Mouse (Mus musculus): Measurements from ENCODE around the gene Gm21915. TPM values are rescaled to one million over a fixed set of nuclear protein-coding genes. Genes with fewer than 3 reads are reported as not detected.

Gm21915 gene
- polyA plus RNA-seq, 1 experiment from 2014 or later: not detected

DNA sequence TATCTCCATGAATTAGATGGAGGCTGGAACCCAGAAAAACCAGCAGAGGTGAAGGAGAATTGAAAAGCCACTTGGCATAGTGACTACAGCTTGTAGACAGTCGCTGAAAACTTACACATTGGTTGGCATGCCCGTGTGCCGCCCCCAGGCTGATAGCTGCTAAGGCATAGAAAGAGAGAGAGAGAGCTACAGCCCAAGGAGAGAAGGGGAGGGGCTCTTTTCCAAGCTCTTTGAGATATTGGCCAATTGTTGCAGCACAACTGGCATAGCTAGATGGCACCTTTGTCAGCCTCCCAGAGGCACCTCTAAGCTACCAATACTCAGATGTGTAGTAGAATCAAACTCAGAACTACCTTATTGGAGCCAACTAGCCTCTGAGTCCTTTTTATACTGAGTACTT is 17.1 kb downstream of the Gm21915 start:
- no peak overlapping the region for H3K9ac ChIP-seq (ENCODE audit: low read length)
- no peak for ATAC-seq (ENCODE audit: low FRiP score, low TSS enrichment)

DNA sequence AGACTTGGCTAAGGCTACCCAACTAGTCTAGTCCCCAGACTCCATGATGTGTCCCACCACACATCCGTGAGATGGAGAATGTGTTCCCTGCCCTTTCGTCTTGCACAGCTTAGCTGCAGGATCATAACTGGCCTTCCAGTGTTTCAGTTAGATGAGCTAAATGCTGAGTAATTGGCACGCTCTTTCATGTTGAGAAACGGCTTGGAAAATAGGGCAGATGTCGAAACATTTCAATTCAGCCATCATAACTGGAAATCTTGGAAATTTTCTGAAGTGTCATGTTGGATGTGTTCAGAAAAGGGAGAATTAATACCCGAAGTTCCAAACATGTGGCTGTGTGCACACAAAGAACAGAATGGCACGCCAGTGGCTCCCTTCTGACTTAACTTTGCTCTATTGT is 20.1 kb downstream of the Gm21915 start:
- WGBS: 73% methylated on average over 7 of the region's 7 CpGs

More for the DNA sequence above, 17.1 kb downstream of the Gm21915 start:
- Histone ChIP-seq H3K4me1 (replicated peaks; ENCODE audit: control insufficient read depth, insufficient read depth) (no peaks in the 10 kb centered on the region), H3K27ac (replicated peaks) (no peak overlapping the region), H3K27me3 (ENCODE audit: control insufficient read depth, insufficient read depth, low read length) (no peaks in the 10 kb centered on the region), H3K4me3 (ENCODE audit: low read depth, low read length) (peak overlapping the region; percentile 69), H3K36me3 (ENCODE audit: control insufficient read depth, insufficient read depth, low read length) (no peaks in the 10 kb centered on the region), H3K4me2 (replicated peaks; ENCODE audit: low read depth) (peak overlapping the region; percentile 81), H3K9me3 (ENCODE audit: control insufficient read depth, low read length) (no peaks in the 10 kb centered on the region)
- no peak for DNase-seq (ENCODE audit: low spot score)
- WGBS: 49% methylated on average over 3 of the region's 3 CpGs
- TF ChIP-seq EP300 (optimal IDR thresholded peaks at IDR 0.05): no peak

GRCm38 (mm10) chr9:40693026-40693425 is 22.6 kb downstream of the Gm21915 start:
- Histone ChIP-seq H3K27me3 (ENCODE audit: control insufficient read depth, insufficient read depth, low read length) (no peaks in the 10 kb centered on the region), H3K36me3 (ENCODE audit: control insufficient read depth, insufficient read depth, low read length) (no peaks in the 10 kb centered on the region), H3K27ac (replicated peaks) (no peak overlapping the region), H3K9me3 (ENCODE audit: control insufficient read depth, low read length) (no peaks in the 10 kb centered on the region), H3K9ac (ENCODE audit: low read length) (no peak overlapping the region), H3K4me1 (replicated peaks; ENCODE audit: control insufficient read depth, insufficient read depth) (no peaks in the 10 kb centered on the region), H3K4me2 (replicated peaks; ENCODE audit: low read depth) (no peak overlapping the region), H3K4me3 (ENCODE audit: low read depth, low read length) (no peak overlapping the region)
- ATAC-seq (ENCODE audit: low FRiP score, low TSS enrichment): no peak
- no peak for DNase-seq (ENCODE audit: low spot score)
- TF ChIP-seq EP300 (optimal IDR thresholded peaks at IDR 0.05) (no peak), CTCF (IDR thresholded peaks at IDR 0.05; ENCODE audit: low read depth) (no peak)
- WGBS: 25% methylated on average over 3 of the region's 3 CpGs

More for the DNA sequence above, 20.1 kb downstream of the Gm21915 start:
- no peaks in the 10 kb centered on the region for H3K4me1 ChIP-seq (replicated peaks; ENCODE audit: control insufficient read depth, insufficient read depth)
- H3K9me3 ChIP-seq (ENCODE audit: control insufficient read depth, low read length): no peaks in the 10 kb centered on the region
- H3K36me3 ChIP-seq (ENCODE audit: control insufficient read depth, insufficient read depth, low read length): no peaks in the 10 kb centered on the region
- no peak for TF ChIP-seq EP300 (optimal IDR thresholded peaks at IDR 0.05)
- TF ChIP-seq CTCF (IDR thresholded peaks at IDR 0.05; ENCODE audit: low read depth): no peak
- no peak overlapping the region for H3K9ac ChIP-seq (ENCODE audit: low read length)
- DNase-seq (ENCODE audit: low spot score) (no peak), ATAC-seq (ENCODE audit: low FRiP score, low TSS enrichment) (no peak)
- no peak overlapping the region for H3K4me3 ChIP-seq (ENCODE audit: low read depth, low read length)
- H3K4me2 ChIP-seq (replicated peaks; ENCODE audit: low read depth): no peak overlapping the region
- no peaks in the 10 kb centered on the region for H3K27me3 ChIP-seq (ENCODE audit: control insufficient read depth, insufficient read depth, low read length)
- H3K27ac ChIP-seq (replicated peaks): no peak overlapping the region

- Histone ChIP-seq H3K9ac (ENCODE audit: low read length) (no peak overlapping the region), H3K4me3 (ENCODE audit: low read depth, low read length) (no peak overlapping the region), H3K4me2 (replicated peaks; ENCODE audit: low read depth) (no peak overlapping the region), H3K27ac (replicated peaks) (0 out of 2 replicates have a peak overlapping the region, but pooled peaks have one; percentile 30), H3K36me3 (ENCODE audit: control insufficient read depth, insufficient read depth, low read length) (no peaks in the 10 kb centered on the region), H3K4me1 (replicated peaks; ENCODE audit: control insufficient read depth, insufficient read depth) (no peaks in the 10 kb centered on the region), H3K9me3 (ENCODE audit: control insufficient read depth, low read length) (no peaks in the 10 kb centered on the region), H3K27me3 (ENCODE audit: control insufficient read depth, insufficient read depth, low read length) (no peaks in the 10 kb centered on the region)
- no peak for TF ChIP-seq EP300 (optimal IDR thresholded peaks at IDR 0.05)
- TF ChIP-seq CTCF (IDR thresholded peaks at IDR 0.05; ENCODE audit: low read depth): no peak
- ATAC-seq (ENCODE audit: low FRiP score, low TSS enrichment) (no peak), DNase-seq (ENCODE audit: low spot score) (no peak)
- WGBS: 48% methylated on average over 5 of the region's 5 CpGs
These were observed 23.4 kb downstream of the Gm21915 start for GRCm38 (mm10) chr9:40693768-40694167.

DNA sequence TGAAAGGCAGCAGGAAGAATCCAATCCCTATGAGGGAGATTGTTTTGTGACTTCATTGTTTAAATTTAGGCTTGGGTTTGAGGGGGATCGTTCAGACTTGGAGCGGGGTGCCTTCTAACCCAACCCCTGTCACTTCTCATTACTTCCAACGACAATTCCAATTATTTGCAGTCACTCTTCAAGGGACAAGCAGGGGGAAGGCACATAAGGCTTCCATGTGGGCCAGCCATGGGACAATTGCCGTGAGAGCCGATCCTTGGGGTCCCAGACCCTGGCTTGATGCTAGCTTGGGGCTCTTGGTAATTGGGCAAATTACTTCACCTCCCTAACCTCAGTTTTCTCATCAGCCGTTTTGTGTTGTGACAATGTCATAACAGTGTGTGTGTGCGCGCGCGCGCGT is 23.9 kb downstream of the Gm21915 start:
- Histone ChIP-seq H3K9me3 (ENCODE audit: control insufficient read depth, low read length) (no peaks in the 10 kb centered on the region), H3K4me2 (replicated peaks; ENCODE audit: low read depth) (no peak overlapping the region), H3K9ac (ENCODE audit: low read length) (no peak overlapping the region), H3K4me1 (replicated peaks; ENCODE audit: control insufficient read depth, insufficient read depth) (no peaks in the 10 kb centered on the region), H3K36me3 (ENCODE audit: control insufficient read depth, insufficient read depth, low read length) (no peaks in the 10 kb centered on the region), H3K27ac (replicated peaks) (no peak overlapping the region), H3K27me3 (ENCODE audit: control insufficient read depth, insufficient read depth, low read length) (no peaks in the 10 kb centered on the region), H3K4me3 (ENCODE audit: low read depth, low read length) (no peak overlapping the region)
- no peak for ATAC-seq (ENCODE audit: low FRiP score, low TSS enrichment)
- TF ChIP-seq CTCF (IDR thresholded peaks at IDR 0.05; ENCODE audit: low read depth) (no peak), EP300 (optimal IDR thresholded peaks at IDR 0.05) (no peak)
- no peak for DNase-seq (ENCODE audit: low spot score)
- 78% methylated on average over 12 of the region's 12 CpGs for WGBS

DNA sequence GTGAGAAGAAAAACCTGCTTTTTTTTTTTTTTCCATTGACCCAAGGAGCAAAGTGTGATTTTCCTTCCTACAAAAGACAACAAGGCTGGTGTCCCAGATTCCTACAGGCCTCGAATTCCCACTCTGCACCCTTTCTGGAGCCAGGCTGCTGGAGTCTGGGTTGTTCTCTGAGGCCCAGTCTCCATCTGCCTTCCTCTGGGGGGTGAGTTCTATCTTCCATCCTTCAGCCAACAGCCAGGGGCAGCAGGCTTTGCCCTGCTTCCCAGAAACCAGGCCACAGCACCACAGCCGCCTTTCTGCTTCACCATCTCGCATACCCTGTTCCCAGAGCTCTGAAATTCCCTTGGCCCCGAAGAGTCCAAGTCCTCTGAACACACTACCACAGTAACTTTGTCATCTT is 25.7 kb downstream of the Gm21915 start:
- H3K36me3 ChIP-seq (ENCODE audit: control insufficient read depth, insufficient read depth, low read length): no peaks in the 10 kb centered on the region
- ATAC-seq (ENCODE audit: low FRiP score, low TSS enrichment) (no peak), DNase-seq (ENCODE audit: low spot score) (no peak)
- no peaks in the 10 kb centered on the region for H3K27me3 ChIP-seq (ENCODE audit: control insufficient read depth, insufficient read depth, low read length)
- 89% methylated on average over 4 of the region's 4 CpGs for WGBS
- no peaks in the 10 kb centered on the region for H3K9me3 ChIP-seq (ENCODE audit: control insufficient read depth, low read length)
- H3K4me2 ChIP-seq (replicated peaks; ENCODE audit: low read depth): no peak overlapping the region
- H3K4me3 ChIP-seq (ENCODE audit: low read depth, low read length): no peak overlapping the region
- no peak for TF ChIP-seq EP300 (optimal IDR thresholded peaks at IDR 0.05)
- TF ChIP-seq CTCF (IDR thresholded peaks at IDR 0.05; ENCODE audit: low read depth): no peak
- H3K9ac ChIP-seq (ENCODE audit: low read length): no peak overlapping the region
- H3K4me1 ChIP-seq (replicated peaks; ENCODE audit: control insufficient read depth, insufficient read depth): no peaks in the 10 kb centered on the region
- no peak overlapping the region for H3K27ac ChIP-seq (replicated peaks)
